Mouse (Mus musculus): ENCODE measurements at regions not wholly inside any gene's neighbourhood (a gene's known extent, or its start where the extent isn't known, plus 50 kb on each side); places are given as distances from the start of the nearest gene placed in this dataset.

DNA sequence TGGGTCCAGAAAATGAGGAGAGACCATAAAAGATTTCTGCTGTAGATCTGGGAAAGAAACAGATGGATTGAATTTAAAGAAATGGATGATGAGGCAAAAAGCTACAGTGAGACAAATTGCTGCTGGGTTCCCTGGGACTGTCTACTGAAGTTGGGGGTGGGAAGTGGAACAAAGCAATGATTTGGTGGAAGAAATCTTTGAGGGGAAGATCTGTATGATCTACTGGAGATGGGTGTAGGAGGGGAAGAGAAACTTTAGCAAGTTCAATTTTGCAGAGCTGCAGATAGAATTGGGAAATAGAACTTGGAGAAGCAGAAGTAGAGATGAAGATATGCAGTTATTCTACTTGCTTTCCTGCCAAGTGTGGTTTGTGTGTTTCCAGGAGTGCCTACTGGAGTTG, 5478.8 kb downstream of the 9330182O14Rik start:
- ATAC-seq (ENCODE audit: insufficient number of reproducible peaks, low FRiP score, low TSS enrichment): no peak

DNA sequence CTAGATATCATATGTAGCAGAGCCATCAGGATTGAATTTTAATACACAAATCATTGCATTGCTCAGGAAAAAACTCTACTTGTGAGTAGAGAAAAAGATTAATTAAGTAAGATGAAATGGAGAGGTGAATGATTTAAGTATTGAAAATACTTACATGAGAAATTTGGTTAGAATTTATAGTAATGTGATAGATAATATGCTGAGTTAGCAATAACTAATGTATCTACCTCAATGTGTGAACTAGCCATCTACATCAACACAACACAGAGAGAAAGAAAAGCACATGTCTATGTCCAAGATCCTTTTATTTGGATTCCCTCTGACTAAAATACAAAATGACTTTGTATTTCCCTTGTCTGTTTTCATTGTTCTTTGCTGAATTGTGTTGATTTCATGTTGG, 5512.1 kb downstream of the 9330182O14Rik start:
- ATAC-seq (ENCODE audit: insufficient number of reproducible peaks, low FRiP score, low TSS enrichment): no peak

DNA sequence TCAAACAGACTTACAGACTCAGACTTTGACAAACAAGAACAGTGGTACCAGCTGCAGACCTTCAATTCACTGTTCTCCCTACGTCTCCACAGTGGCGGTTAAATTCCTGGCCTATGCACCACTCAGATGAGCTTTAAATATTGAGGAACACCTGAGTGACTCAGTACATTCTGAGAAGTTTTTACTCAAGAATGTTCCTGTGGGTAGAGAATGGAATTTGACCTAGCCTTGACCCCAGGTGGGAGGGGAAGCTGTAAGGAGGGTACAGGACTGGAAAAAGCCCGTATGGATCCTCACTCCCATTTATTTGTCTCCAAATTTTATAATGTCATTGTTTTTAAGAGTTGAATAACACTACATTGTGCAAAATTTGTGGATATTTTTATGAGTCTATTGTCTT, 5529.4 kb downstream of the 9330182O14Rik start:
- no peak for ATAC-seq (ENCODE audit: insufficient number of reproducible peaks, low FRiP score, low TSS enrichment)

DNA sequence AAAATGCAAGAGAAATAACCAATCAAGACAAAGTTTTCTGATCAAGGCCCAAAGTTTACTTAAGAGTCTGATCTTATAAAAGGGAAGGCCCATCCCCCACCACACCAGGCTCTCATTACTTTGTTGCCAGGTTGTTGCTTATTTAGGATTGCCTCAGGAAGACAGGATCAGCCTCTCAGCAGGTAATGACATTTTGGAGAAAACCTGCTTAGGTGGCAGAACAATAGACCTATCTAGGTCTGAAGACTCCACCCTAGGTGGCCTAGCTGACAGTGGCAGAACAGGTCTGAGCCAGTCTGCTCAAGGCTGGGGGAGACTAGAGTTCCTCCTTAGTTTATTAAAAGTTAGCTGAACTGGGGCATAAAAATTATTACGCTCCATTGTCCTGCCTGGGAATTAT, 5555.3 kb downstream of the 9330182O14Rik start:
- ATAC-seq (ENCODE audit: insufficient number of reproducible peaks, low FRiP score, low TSS enrichment): no peak

DNA sequence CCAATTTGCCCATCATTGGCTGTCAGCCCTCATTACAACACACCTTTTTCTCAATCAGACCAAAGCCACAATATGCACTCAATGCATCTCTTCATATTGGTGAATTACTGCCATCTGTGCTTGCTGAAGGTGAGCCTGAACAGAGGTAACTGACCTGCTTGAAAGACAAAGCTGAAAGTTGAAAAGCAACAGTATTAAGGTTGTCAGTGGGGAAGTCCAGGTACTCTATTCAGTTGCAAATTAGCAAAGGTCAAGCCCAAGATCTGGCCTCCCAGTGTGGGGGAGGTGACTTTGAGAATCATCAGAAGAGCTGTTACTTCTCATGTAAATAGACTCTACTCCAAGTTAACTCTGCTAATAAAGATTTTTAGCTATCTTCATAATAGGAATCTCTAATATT, 5555.9 kb downstream of the 9330182O14Rik start:
- no peak for ATAC-seq (ENCODE audit: insufficient number of reproducible peaks, low FRiP score, low TSS enrichment)

DNA sequence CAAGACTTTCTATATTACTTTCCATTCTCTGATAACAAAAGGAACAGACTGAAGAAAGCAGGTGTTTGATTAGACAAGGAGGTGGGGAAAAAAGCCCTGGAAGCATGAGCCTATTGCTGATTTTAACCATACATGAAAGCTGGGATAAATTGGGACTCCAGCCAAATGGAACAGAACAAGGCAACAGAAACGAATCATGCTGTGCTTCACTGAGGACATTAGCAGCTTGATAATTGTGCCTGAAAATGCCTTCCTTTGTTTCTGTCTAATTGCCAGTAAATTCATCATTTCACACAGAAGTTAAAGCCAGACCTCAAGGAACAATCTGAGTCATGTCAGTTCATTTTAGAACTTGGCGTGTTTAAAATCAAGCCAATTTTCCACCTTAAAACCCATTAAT, 5576.9 kb downstream of the 9330182O14Rik start:
- ATAC-seq (ENCODE audit: insufficient number of reproducible peaks, low FRiP score, low TSS enrichment): peak; percentile 45; the same call in 1 of the 2 replicates

DNA sequence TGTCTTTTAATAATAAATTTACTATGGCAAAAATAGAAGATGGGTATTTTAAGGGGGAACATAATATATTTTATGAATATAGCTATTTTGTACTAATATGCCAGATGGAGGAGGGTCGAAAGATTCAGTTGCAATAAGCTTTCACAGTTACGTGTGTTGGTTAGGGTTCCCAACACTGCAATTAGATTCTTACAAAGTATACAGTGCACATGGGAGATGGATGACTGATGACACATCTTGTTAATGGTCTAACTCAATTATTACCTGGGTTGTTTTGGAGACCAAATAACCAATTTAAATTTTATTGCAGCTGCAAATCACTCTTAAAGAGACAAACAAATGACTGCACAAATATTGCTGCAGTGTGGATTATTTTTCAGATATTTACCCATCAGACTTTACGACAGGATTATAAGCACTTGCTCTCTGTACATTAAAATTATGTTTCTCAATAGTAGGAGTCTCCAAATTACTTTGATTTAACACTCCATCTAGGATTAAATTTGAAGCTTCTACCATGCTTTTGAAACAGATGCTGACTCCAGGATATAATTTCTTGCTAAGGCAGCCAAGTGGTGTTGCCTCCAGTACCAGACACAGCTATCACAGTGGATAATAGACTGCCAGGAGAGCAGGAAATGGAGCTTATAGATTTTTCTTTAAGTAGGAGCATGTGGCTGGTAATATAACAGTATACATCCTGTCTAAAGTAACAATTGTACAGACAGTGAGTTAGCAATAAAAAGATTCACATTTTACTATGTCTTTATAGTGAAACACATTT, 5596.4 kb downstream of the 9330182O14Rik start:
- no peak for ATAC-seq (ENCODE audit: insufficient number of reproducible peaks, low FRiP score, low TSS enrichment)

DNA sequence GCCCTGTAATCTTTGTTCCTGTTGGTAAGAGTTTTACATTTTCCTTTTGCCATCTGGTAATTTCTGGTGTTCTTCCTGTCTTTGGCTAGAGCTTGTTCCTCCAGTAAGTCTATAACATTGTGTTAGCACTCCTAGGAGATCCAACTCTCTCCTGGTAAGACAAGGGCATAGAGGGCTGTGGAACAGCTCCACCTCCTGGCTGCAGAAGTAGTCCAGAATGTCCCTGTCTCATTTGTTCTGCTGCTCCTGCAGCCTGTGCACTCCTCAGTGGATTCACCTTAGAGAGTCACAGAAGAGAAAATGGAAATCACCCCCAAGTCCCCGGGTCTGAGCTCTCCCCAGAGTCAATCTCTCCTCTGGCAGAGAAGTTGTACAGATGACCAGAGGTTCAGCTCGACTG, 5629.1 kb downstream of the 9330182O14Rik start:
- ATAC-seq (ENCODE audit: insufficient number of reproducible peaks, low FRiP score, low TSS enrichment): no peak
